Mouse (Mus musculus): Measurements from ENCODE around the gene Gm21974. TPM values are rescaled to one million over a fixed set of nuclear protein-coding genes. Genes with fewer than 3 reads are reported as not detected.
"Not testable (repeated sequence)": the region's sequence is repeated elsewhere in the genome, so short reads cannot be mapped to it uniquely, and the experiment has no call there.

Gene Gm21974
- total RNA-seq (2017) = not detected in 2 replicates

GRCm38 (mm10) chr7:127895442-127895841 is at the start of gene Gm21974, which contains the start of gene Vkorc1:
Gm21974 (minus strand) TSS chr7:127895454.
Vkorc1 (minus strand) TSS chr7:127895617.
- ATAC-seq (replicated peaks in 1 of 2; ENCODE audit: insufficient read depth in 1 of 2, low FRiP score in 2 of 2, low TSS enrichment in 1 of 2, low read depth in 1 of 2, poor library complexity in 2 of 2, severe bottlenecking in 2 of 2) = peak; percentile 94 to 97

GRCm38 (mm10) chr7:127944614-127945013 is 49.4 kb upstream of the Gm21974 start:
- no peak for ATAC-seq (replicated peaks in 1 of 2; ENCODE audit: insufficient read depth in 1 of 2, low FRiP score in 2 of 2, low TSS enrichment in 1 of 2, low read depth in 1 of 2, poor library complexity in 2 of 2, severe bottlenecking in 2 of 2)

- not testable (repeated sequence) for ATAC-seq (replicated peaks in 1 of 2; ENCODE audit: insufficient read depth in 1 of 2, low FRiP score in 2 of 2, low TSS enrichment in 1 of 2, low read depth in 1 of 2, poor library complexity in 2 of 2, severe bottlenecking in 2 of 2)
These were observed 46.8 kb upstream of the Gm21974 start for GRCm38 (mm10) chr7:127942097-127942496.

GRCm38 (mm10) chr7:127936216-127936884 is 41.1 kb upstream of the Gm21974 start:
- ATAC-seq (replicated peaks in 1 of 2; ENCODE audit: insufficient read depth in 1 of 2, low FRiP score in 2 of 2, low TSS enrichment in 1 of 2, low read depth in 1 of 2, poor library complexity in 2 of 2, severe bottlenecking in 2 of 2) = no peak

- no peak for ATAC-seq (replicated peaks in 1 of 2; ENCODE audit: insufficient read depth in 1 of 2, low FRiP score in 2 of 2, low TSS enrichment in 1 of 2, low read depth in 1 of 2, poor library complexity in 2 of 2, severe bottlenecking in 2 of 2)
These were observed 40.5 kb upstream of the Gm21974 start for GRCm38 (mm10) chr7:127935748-127936159.

- ATAC-seq (replicated peaks in 1 of 2; ENCODE audit: insufficient read depth in 1 of 2, low FRiP score in 2 of 2, low TSS enrichment in 1 of 2, low read depth in 1 of 2, poor library complexity in 2 of 2, severe bottlenecking in 2 of 2) = peak; percentile 97 to 98
These were observed 39.9 kb upstream of the Gm21974 start for GRCm38 (mm10) chr7:127935028-127935722.

- ATAC-seq (replicated peaks in 1 of 2; ENCODE audit: insufficient read depth in 1 of 2, low FRiP score in 2 of 2, low TSS enrichment in 1 of 2, low read depth in 1 of 2, poor library complexity in 2 of 2, severe bottlenecking in 2 of 2) = no peak
These were observed 38.8 kb upstream of the Gm21974 start for GRCm38 (mm10) chr7:127934075-127934474.

- no peak for ATAC-seq (replicated peaks in 1 of 2; ENCODE audit: insufficient read depth in 1 of 2, low FRiP score in 2 of 2, low TSS enrichment in 1 of 2, low read depth in 1 of 2, poor library complexity in 2 of 2, severe bottlenecking in 2 of 2)
These were observed 37.2 kb upstream of the Gm21974 start for GRCm38 (mm10) chr7:127932273-127933031.

- no peak for ATAC-seq (replicated peaks in 1 of 2; ENCODE audit: insufficient read depth in 1 of 2, low FRiP score in 2 of 2, low TSS enrichment in 1 of 2, low read depth in 1 of 2, poor library complexity in 2 of 2, severe bottlenecking in 2 of 2)
These were observed 36.3 kb upstream of the Gm21974 start for GRCm38 (mm10) chr7:127931351-127932135.

GRCm38 (mm10) chr7:127930636-127931035 is 35.4 kb upstream of the Gm21974 start:
- ATAC-seq (replicated peaks in 1 of 2; ENCODE audit: insufficient read depth in 1 of 2, low FRiP score in 2 of 2, low TSS enrichment in 1 of 2, low read depth in 1 of 2, poor library complexity in 2 of 2, severe bottlenecking in 2 of 2) = no peak

GRCm38 (mm10) chr7:127929923-127930322 is 34.7 kb upstream of the Gm21974 start, which contains the start of gene Prss8:
Prss8 (minus strand) TSS chr7:127930104.
- no peak for ATAC-seq (replicated peaks in 1 of 2; ENCODE audit: insufficient read depth in 1 of 2, low FRiP score in 2 of 2, low TSS enrichment in 1 of 2, low read depth in 1 of 2, poor library complexity in 2 of 2, severe bottlenecking in 2 of 2)

GRCm38 (mm10) chr7:127928596-127928995 is 33.3 kb upstream of the Gm21974 start:
- no peak for ATAC-seq (replicated peaks in 1 of 2; ENCODE audit: insufficient read depth in 1 of 2, low FRiP score in 2 of 2, low TSS enrichment in 1 of 2, low read depth in 1 of 2, poor library complexity in 2 of 2, severe bottlenecking in 2 of 2)

GRCm38 (mm10) chr7:127927726-127928125 is 32.5 kb upstream of the Gm21974 start:
- ATAC-seq (replicated peaks in 1 of 2; ENCODE audit: insufficient read depth in 1 of 2, low FRiP score in 2 of 2, low TSS enrichment in 1 of 2, low read depth in 1 of 2, poor library complexity in 2 of 2, severe bottlenecking in 2 of 2) = no peak

GRCm38 (mm10) chr7:127926846-127927245 is 31.6 kb upstream of the Gm21974 start:
- no peak for ATAC-seq (replicated peaks in 1 of 2; ENCODE audit: insufficient read depth in 1 of 2, low FRiP score in 2 of 2, low TSS enrichment in 1 of 2, low read depth in 1 of 2, poor library complexity in 2 of 2, severe bottlenecking in 2 of 2)

GRCm38 (mm10) chr7:127926066-127926465 is 30.8 kb upstream of the Gm21974 start:
- ATAC-seq (replicated peaks in 1 of 2; ENCODE audit: insufficient read depth in 1 of 2, low FRiP score in 2 of 2, low TSS enrichment in 1 of 2, low read depth in 1 of 2, poor library complexity in 2 of 2, severe bottlenecking in 2 of 2) = no peak

GRCm38 (mm10) chr7:127925252-127925651 is 30.0 kb upstream of the Gm21974 start:
- no peak for ATAC-seq (replicated peaks in 1 of 2; ENCODE audit: insufficient read depth in 1 of 2, low FRiP score in 2 of 2, low TSS enrichment in 1 of 2, low read depth in 1 of 2, poor library complexity in 2 of 2, severe bottlenecking in 2 of 2)

GRCm38 (mm10) chr7:127923714-127924113 is 28.5 kb upstream of the Gm21974 start:
- no peak for ATAC-seq (replicated peaks in 1 of 2; ENCODE audit: insufficient read depth in 1 of 2, low FRiP score in 2 of 2, low TSS enrichment in 1 of 2, low read depth in 1 of 2, poor library complexity in 2 of 2, severe bottlenecking in 2 of 2)
